Mouse (Mus musculus): ENCODE results near the gene Rsph3a. TPM values are rescaled to one million over a fixed set of nuclear protein-coding genes. Genes with fewer than 3 reads are reported as not detected.
"Not testable (repeated sequence)": the region's sequence is repeated elsewhere in the genome, so short reads cannot be mapped to it uniquely, and the experiment has no call there.

The Rsph3a gene
- total RNA-seq, 2 experiments from 2014 or later: 36.9 to 41.9 TPM

DNA sequence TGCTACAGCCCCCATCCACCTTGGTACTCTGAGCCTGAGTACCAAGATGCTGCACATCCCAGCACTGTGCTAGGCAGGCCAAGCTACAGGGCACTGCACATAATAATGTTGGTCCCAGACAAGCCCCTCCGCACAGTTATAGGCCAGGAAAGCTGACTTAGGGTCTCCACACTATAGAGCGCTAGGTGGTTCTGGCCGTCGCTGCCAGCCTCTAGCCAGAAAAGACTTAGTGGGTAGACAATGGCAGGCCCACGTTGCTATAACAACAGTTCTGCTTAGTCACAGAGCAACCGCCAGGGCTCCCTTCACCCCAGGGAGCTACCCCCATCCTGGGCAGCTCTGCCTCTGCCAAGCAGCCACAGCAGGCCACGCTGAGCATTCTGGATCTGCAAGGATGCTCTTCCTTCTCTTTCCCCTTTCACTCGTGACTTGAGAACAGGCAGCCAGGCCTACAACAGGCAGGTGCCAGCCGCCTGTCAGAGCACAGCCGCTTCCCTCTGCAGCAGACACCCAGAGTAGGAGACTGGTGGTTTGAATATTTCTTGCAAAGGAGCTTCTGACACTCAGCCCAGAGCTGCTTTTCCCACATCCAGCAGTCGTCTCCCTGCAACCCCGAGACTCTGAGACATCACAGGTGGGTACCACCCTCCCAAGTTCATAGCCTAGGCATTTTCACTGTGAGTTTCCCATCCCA, 82.2 kb downstream of the Rsph3a start:
- not testable (repeated sequence) for DNase-seq (ENCODE audit: low spot score in 2 of 2)

Other genes with a start within 250 kb of the Rsph3a start
- 1 to 10 TPM; 4.5 to 4.6 TPM for gene Fndc1, start 118.3 kb upstream of the Rsph3a start, total RNA-seq (2021)
- gene Tagap, start 19.6 kb upstream of the Rsph3a start, total RNA-seq (2021): 1 to 10 TPM; 5.3 to 5.6 TPM
- gene Gm49673, start 202.2 kb downstream of the Rsph3a start, total RNA-seq (2021): under 1 TPM; 0.26 to 0.58 TPM
- gene Rnaset2a, start 202.5 kb downstream of the Rsph3a start, total RNA-seq (2021): 1 to 10 TPM; 4.9 to 6.7 TPM
- 10 to 100 TPM; 17.9 to 18.5 TPM for gene Fgfr1op, start 219.9 kb downstream of the Rsph3a start, total RNA-seq (2021)

All from left cerebral cortex, adult 18-20 months (tissue).